Mouse (Mus musculus) hindbrain, embryonic 16.5 days (tissue): ENCODE data around the gene Atp6v1fnb. TPM values are rescaled to one million over a fixed set of nuclear protein-coding genes. Genes with fewer than 3 reads are reported as not detected.

Experiments
- ATAC-seq: fragments of 200-750 bp; cut with Nextera tagmentation; 2 replicates; pipeline ENCODE4 v1.8.0; 2017; ENCODE audit warnings: moderate TSS enrichment, moderate library complexity
- H3K27ac ChIP-seq: fragments of 300-500 bp; sonication (generic); 2 replicates; pipeline ENCODE4 v1.5.1; 2014; ENCODE audit warnings: low read depth, mild to moderate bottlenecking, control low read depth, low read length, moderate library complexity
- H3K27me3 ChIP-seq: fragments of 300-500 bp; sonication (generic); replicated peaks from 2 replicates; pipeline ENCODE4 v1.6.1; 2014; ENCODE audit warnings: low read length; ENCODE audit not compliant: control insufficient read depth, insufficient read depth
- H3K36me3 ChIP-seq: fragments of 300-500 bp; sonication (generic); 2 replicates; pipeline ENCODE4 v1.6.1; 2014; ENCODE audit warnings: mild to moderate bottlenecking, low read length, moderate library complexity, mixed read lengths; ENCODE audit not compliant: control insufficient read depth, insufficient read depth
- H3K4me1 ChIP-seq: fragments of 300-500 bp; sonication (generic); 2 replicates; pipeline ENCODE4 v1.6.1; 2014; ENCODE audit warnings: low read depth, low read length; ENCODE audit not compliant: control insufficient read depth, insufficient read depth
- H3K4me2 ChIP-seq: fragments of 300-500 bp; sonication (generic); 2 replicates; pipeline ENCODE4 v1.6.1; 2014; ENCODE audit warnings: mild to moderate bottlenecking, low read length, control low read depth, moderate library complexity
- H3K4me3 ChIP-seq: fragments of 300-500 bp; sonication (generic); 2 replicates; pipeline ENCODE4 v1.5.1; 2014; ENCODE audit warnings: mild to moderate bottlenecking, low read length, control low read depth, moderate library complexity
- H3K9ac ChIP-seq: fragments of 300-500 bp; sonication (generic); 2 replicates; pipeline ENCODE4 v1.6.1; 2014; ENCODE audit warnings: low read depth, mild to moderate bottlenecking, control low read depth, low read length, moderate library complexity
- H3K9me3 ChIP-seq: fragments of 300-500 bp; sonication (generic); 2 replicates; pipeline ENCODE4 v1.6.1; 2014; ENCODE audit warnings: mild to moderate bottlenecking, low read length, moderate library complexity; ENCODE audit not compliant: control insufficient read depth
- WGBS: fragments of 180-500 bp; shearing (Covaris S2); extraction: QIAGEN DNeasy Blood & Tissue Kit; methylation state at CpG from one replicate; pipeline ENCODE4 v1.1.7; 2014; 5-methylcytosine and 5-hydroxymethylcytosine counted together
- polyA plus RNA-seq: library from polyadenylated mRNA; unstranded; fragments of >200 nt; fragmentation: Nextera tagmentation; extraction: Ambion mirVana; gene quantifications from 2 replicates; pipeline ENCODE4 v1.2.1, GENCODE M21; 2015

Gene Atp6v1fnb
- polyA plus RNA-seq, 1 experiment from 2014 or later: not detected

DNA sequence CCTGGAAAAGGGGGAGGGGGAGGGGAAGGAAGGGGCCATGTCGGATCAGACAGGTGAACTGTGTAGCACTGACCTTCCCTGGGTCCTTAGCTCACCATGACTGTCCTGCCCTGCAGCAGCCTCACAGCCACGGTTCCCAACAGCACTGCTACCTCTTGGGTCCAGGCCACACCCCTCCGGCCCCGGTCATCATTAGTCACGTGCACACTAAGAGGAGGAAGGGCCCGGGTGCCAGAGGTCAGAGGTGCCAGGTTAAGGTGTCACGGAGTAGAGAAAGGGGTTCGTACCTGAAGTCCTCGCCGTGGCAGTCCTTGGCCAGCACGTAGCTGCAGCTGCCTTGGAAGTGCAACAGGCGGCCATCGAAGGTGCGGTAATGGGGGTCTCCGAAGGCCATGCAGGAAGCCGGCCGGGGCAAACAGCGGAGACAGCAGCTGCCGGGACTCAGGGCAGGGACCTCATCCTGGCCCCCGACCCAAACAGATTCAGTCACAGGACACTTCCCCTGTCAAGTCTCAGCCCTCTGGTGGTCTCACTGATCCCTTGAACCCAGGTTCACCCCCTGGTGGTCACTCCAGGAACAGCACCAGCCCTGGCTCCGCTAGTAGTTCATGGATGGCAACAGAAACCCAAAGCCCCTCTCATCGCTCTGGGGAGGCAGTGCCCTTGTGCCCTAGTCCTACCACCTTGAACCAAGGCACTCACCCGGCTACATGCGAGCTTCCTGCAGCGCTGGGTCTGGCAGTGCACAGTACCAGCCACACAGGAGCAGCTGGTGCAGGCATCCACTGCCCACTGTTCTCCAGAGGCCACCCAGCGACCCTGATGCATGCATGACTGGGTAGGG lies 13.7 kb downstream of the Atp6v1fnb start:
- no peak overlapping the region for H3K27ac ChIP-seq
- no peaks in the 10 kb centered on the region for H3K9me3 ChIP-seq
- peak overlapping the region; percentile 40; the same call in 1 of the 2 replicates for H3K9ac ChIP-seq
- peak overlapping the region; percentile 35 for H3K4me3 ChIP-seq
- WGBS: 4% methylated on average over 26 of the region's 26 CpGs
- H3K36me3 ChIP-seq: no peaks in the 10 kb centered on the region
- peak overlapping the region; percentile 62 for H3K4me2 ChIP-seq
- ATAC-seq: peak; percentile 57
- peaks cover 9% of the 10 kb centered on the region for H3K27me3 ChIP-seq
- H3K4me1 ChIP-seq: no peaks in the 10 kb centered on the region

DNA sequence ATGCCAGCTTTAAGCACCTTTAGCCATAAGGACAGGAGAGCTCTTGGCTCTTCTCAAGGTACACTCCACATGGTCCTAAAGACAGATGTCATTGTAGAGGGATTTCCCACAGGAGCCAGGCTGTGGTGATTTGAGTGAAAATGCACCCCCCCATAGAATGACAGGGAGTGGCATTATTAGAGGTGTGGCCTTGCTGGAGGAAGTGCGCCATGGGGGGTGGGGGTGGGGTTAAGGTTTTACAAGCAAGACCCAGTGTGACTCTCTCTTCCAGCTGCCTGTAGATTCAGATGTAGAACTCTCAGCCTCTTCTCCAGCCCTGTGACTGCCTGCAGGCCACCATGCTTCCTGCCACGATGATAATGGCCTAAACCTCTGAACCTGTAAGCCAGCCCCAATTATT lies 14.7 kb downstream of the Atp6v1fnb start:
- 53% methylated on average over 2 of the region's 2 CpGs for WGBS
- H3K4me3 ChIP-seq: no peak overlapping the region
- no peak overlapping the region for H3K4me2 ChIP-seq
- H3K27ac ChIP-seq: no peak overlapping the region
- ATAC-seq: no peak
- H3K36me3 ChIP-seq: no peaks in the 10 kb centered on the region
- no peak overlapping the region for H3K9ac ChIP-seq
- no peaks in the 10 kb centered on the region for H3K9me3 ChIP-seq
- peaks cover 9% of the 10 kb centered on the region for H3K27me3 ChIP-seq
- H3K4me1 ChIP-seq: no peaks in the 10 kb centered on the region

DNA sequence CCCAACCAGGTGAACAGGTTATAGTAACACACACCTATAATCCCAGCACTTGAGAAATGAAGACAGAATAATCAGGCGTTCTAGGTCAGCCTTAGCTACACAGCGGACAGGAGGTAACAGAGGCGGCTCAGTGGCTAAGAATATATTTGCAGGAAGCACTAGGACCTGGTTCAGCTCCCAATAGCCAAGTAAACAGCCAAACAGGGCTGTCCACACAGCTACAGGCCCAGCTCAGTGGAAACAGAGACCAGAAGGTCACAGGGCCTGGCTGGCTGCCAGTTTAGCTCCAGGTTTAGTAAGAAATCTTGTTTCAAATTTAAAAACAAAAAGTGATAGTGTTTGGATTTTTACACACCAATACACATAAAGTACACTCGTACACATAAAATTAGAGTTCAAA lies 22.9 kb downstream of the Atp6v1fnb start:
- no peak for ATAC-seq
- H3K27me3 ChIP-seq: peaks cover 14% of the 10 kb centered on the region

DNA sequence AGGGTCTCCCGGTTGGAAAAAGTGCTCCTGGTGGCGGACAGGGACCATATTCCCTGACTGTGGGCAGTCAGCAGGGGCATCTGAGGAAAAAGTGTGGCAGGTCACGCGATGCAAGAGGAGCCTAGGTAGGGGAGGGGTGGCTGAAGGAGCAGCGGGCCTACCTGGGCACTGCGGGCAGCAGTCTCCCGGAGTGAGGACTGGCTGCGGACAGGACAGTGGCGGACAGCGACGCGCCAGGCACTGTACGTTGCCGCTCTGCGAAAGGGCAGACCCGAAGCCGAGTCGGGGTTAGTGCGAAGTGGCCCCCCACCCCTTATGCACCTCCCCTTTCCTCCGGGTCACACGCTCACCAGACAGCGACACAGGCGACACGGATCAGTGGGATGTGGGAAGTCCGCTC lies 25.0 kb downstream of the Atp6v1fnb start:
- Histone ChIP-seq H3K4me3 (no peak overlapping the region; the same call in 1 of the 2 replicates), H3K27me3 (peaks cover 14% of the 10 kb centered on the region), H3K4me2 (no peak overlapping the region), H3K27ac (no peak overlapping the region), H3K9ac (no peak overlapping the region), H3K36me3 (no peaks in the 10 kb centered on the region), H3K9me3 (no peaks in the 10 kb centered on the region), H3K4me1 (no peaks in the 10 kb centered on the region)
- no peak for ATAC-seq
- 13% methylated on average over 24 of the region's 25 CpGs for WGBS

More for the DNA sequence above, 22.9 kb downstream of the Atp6v1fnb start:
- H3K4me3 ChIP-seq: no peak overlapping the region
- H3K4me1 ChIP-seq: no peaks in the 10 kb centered on the region
- H3K36me3 ChIP-seq: no peaks in the 10 kb centered on the region
- no peak overlapping the region for H3K27ac ChIP-seq
- H3K9ac ChIP-seq: no peak overlapping the region
- no peak overlapping the region for H3K4me2 ChIP-seq
- 89% methylated on average over 4 of the region's 4 CpGs for WGBS
- no peaks in the 10 kb centered on the region for H3K9me3 ChIP-seq

DNA sequence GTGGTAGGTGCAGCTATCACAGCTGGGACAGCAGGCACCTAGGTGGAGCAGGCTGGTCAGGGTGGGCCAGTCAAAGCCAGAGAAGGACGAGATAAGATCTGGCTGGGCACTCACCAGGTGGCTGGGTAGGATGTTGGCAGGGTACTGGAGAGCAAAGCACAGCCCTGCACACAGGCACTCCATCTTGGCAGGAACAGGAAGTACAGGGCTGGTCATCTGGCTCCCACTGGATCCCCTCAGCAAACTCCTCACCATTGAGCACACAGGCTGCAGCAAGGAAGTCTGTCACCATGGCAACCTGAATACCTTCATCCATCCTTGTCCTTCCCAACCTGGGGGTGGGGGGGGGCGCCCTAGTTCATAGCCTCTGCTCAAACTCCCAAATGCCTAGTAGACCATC lies 26.6 kb downstream of the Atp6v1fnb start:
- peak; percentile 60 for ATAC-seq
- Histone ChIP-seq H3K27ac (no peak overlapping the region), H3K9me3 (no peaks in the 10 kb centered on the region), H3K4me3 (no peak overlapping the region), H3K36me3 (no peaks in the 10 kb centered on the region), H3K9ac (no peak overlapping the region), H3K4me1 (no peaks in the 10 kb centered on the region), H3K4me2 (no peak overlapping the region), H3K27me3 (peaks cover 14% of the 10 kb centered on the region)
- 39% methylated on average over 2 of the region's 2 CpGs for WGBS

DNA sequence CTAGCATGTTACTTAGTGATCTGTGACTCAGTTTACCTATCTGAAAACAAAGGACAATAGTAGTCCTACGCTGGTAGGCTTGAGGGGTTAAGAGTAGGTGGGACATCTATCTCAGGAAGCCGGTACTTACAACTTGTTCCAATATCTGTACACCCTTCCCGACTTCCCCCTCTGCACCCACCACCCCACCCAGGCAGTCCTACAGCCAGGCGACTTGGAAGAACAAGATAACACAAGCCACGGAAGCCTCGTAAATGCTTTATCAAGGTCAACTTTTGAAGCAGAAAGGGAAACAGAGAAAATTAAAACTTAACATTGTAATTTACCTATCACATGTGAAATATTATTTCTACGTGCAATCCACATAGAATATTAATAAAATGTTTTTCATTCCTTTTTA lies 28.9 kb downstream of the Atp6v1fnb start:
- H3K27ac ChIP-seq: no peak overlapping the region
- no peak overlapping the region for H3K4me3 ChIP-seq
- peaks cover 14% of the 10 kb centered on the region for H3K27me3 ChIP-seq
- H3K36me3 ChIP-seq: no peaks in the 10 kb centered on the region
- H3K4me2 ChIP-seq: no peak overlapping the region
- H3K4me1 ChIP-seq: no peaks in the 10 kb centered on the region
- H3K9ac ChIP-seq: no peak overlapping the region
- 92% methylated on average over 7 of the region's 7 CpGs for WGBS
- H3K9me3 ChIP-seq: no peaks in the 10 kb centered on the region
- no peak for ATAC-seq

DNA sequence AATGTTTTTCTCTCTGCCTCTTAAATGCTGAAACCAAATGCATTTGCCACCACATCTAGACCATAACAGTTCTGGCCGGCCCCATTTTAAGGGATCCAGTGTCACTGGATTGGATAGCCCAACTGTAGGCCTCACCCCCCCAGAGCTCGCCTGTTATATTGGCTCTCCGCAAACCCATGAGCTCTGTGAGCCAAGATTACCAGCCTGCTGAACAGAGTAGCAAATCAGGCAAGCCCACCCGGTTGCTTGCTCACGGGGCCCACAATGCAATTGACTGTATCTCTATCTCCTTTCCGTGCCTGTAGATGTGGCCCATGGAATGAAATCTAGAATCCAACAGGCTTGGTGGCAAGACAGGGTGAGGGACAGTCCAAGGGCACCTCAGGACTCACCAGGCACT lies 29.6 kb downstream of the Atp6v1fnb start:
- Histone ChIP-seq H3K9me3 (no peaks in the 10 kb centered on the region), H3K36me3 (no peaks in the 10 kb centered on the region), H3K27ac (no peak overlapping the region), H3K4me2 (no peak overlapping the region), H3K27me3 (peaks cover 9% of the 10 kb centered on the region), H3K4me1 (no peaks in the 10 kb centered on the region), H3K9ac (no peak overlapping the region), H3K4me3 (no peak overlapping the region)
- no peak for ATAC-seq
- 91% methylated on average over 6 of the region's 6 CpGs for WGBS

DNA sequence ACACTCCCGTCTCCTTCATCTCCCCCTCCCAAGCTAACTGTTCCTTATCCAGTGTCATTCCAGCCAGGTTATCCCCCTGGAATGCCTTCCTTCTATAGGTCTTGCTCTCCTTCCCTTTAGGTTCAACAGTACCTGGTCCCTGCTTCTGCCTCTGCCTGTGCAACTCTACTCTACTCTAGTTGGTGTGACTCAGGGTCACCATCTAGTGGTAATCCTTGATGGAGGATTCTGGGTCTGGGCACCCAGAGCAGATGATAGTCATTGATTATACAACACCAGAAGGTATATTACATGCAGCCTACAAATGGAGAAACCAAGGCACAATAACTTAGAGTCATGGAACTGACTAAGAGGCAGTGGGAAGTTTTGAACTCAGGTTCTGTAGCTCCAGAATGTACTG lies 30.4 kb downstream of the Atp6v1fnb start:
- Histone ChIP-seq H3K36me3 (no peaks in the 10 kb centered on the region), H3K27me3 (peaks cover 8% of the 10 kb centered on the region), H3K4me1 (no peaks in the 10 kb centered on the region), H3K27ac (no peak overlapping the region), H3K9ac (no peak overlapping the region), H3K9me3 (no peaks in the 10 kb centered on the region), H3K4me3 (no peak overlapping the region), H3K4me2 (no peak overlapping the region)
- no peak for ATAC-seq
- 100% methylated on average over 1 of the region's 1 CpGs for WGBS

DNA sequence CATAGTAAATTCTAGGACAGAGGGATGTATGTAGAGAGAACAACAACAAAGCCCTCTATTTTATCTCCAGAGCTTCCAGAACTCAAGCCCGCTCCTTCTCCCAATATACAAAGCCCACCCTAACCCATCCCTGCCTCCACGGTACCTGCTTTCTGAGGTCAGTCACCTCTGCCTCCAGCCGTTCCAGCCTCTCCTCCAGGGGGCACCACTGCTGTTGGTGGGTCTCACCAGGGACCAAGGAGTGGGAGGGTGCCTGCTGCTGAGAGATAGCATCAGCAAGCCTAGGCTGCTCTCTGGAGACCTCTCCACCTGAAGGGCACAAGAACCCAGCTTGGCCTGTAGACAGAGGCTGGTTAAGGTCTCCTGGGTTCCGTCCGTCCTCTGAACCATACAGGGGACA lies 34.3 kb downstream of the Atp6v1fnb start:
- Histone ChIP-seq H3K9ac (no peak overlapping the region), H3K27me3 (peaks cover 16% of the 10 kb centered on the region), H3K27ac (no peak overlapping the region), H3K4me3 (no peak overlapping the region), H3K4me1 (peaks cover 7% of the 10 kb centered on the region), H3K36me3 (no peaks in the 10 kb centered on the region), H3K4me2 (no peak overlapping the region), H3K9me3 (no peaks in the 10 kb centered on the region)
- no peak for ATAC-seq
- 92% methylated on average over 5 of the region's 5 CpGs for WGBS
